Mouse (Mus musculus): ENCODE data around the gene Ltv1.

- TF ChIP-seq CTCF (IDR thresholded peaks at IDR 0.05; ENCODE audit: control insufficient read depth, insufficient read depth, insufficient read length) (no peak), USF1 (IDR thresholded peaks at IDR 0.05; ENCODE audit: low read depth) (no peak), MYOD1 (IDR thresholded peaks at IDR 0.05; ENCODE audit: control insufficient read depth, insufficient read length, low read depth) (no peak), MYOG (IDR thresholded peaks at IDR 0.05; ENCODE audit: control insufficient read depth, extremely low read depth, insufficient read length) (no peak)
Measured at GRCm38 (mm10) chr10:13209506-13209905, 16.5 kb upstream of the Ltv1 start.

Data from C2C12 (cell line).